Mouse (Mus musculus) mouse embryonic stem cell (cell line): Measurements from ENCODE around the gene Nckap5.
"Not testable (repeated sequence)": the region's sequence is repeated elsewhere in the genome, so short reads cannot be mapped to it uniquely, and the experiment has no call there.

Experiments used
- in situ Hi-C, 2 experiments: fragments of 300-500 bp; cut with MboI; formaldehyde crosslinking; loops; 1 replicate in 1 of 2; 3 replicates in 1 of 2; pipeline ENCODE4 v1.14.3; 2019 to 2020; ENCODE audit warnings: low sequenced_read_pairs in 2 of 2, low pct_unique_long_range_greater_than_20kb in 1 of 2, mixed read lengths in 1 of 2; ENCODE audit not compliant: unreplicated experiment in 1 of 2

Gene Nckap5

GRCm38 (mm10) chr1:126190353-126190752 lies 640.2 kb downstream of the Nckap5 start:
- in situ Hi-C loops, result no loop called here

- in situ Hi-C loops, result no loop called here
Observed at GRCm38 (mm10) chr1:126183751-126184150, 646.8 kb downstream of the Nckap5 start.

- in situ Hi-C loops, result no loop called here
Observed at GRCm38 (mm10) chr1:126168579-126168978, 662.0 kb downstream of the Nckap5 start.

GRCm38 (mm10) chr1:126168131-126168530 lies 662.5 kb downstream of the Nckap5 start:
- in situ Hi-C loops, result no loop called here

- in situ Hi-C loops, result no loop called here
Observed at GRCm38 (mm10) chr1:126167546-126167945, 663.1 kb downstream of the Nckap5 start.

- in situ Hi-C loops, result no loop called here
Observed at GRCm38 (mm10) chr1:126159287-126159686, 671.3 kb downstream of the Nckap5 start.

GRCm38 (mm10) chr1:126155816-126156215 lies 674.8 kb downstream of the Nckap5 start:
- in situ Hi-C loops, result no loop called here

- in situ Hi-C loops, result no loop called here
Observed at GRCm38 (mm10) chr1:126153516-126154234, 676.9 kb downstream of the Nckap5 start.

GRCm38 (mm10) chr1:126152217-126152616 lies 678.4 kb downstream of the Nckap5 start:
- in situ Hi-C loops, result no loop called here

GRCm38 (mm10) chr1:126149966-126150365 lies 680.6 kb downstream of the Nckap5 start:
- in situ Hi-C loops, result no loop called here

GRCm38 (mm10) chr1:126135717-126136116 lies 694.9 kb downstream of the Nckap5 start:
- in situ Hi-C loops, result no loop called here

- in situ Hi-C loops, result no loop called here
Observed at GRCm38 (mm10) chr1:126132316-126132715, 698.3 kb downstream of the Nckap5 start.

GRCm38 (mm10) chr1:126129129-126129528 lies 701.5 kb downstream of the Nckap5 start:
- in situ Hi-C loops, result no loop called here

GRCm38 (mm10) chr1:126123111-126123510 lies 707.5 kb downstream of the Nckap5 start:
- in situ Hi-C loops, result no loop called here

GRCm38 (mm10) chr1:126120506-126120905 lies 710.1 kb downstream of the Nckap5 start:
- in situ Hi-C loops, result no loop called here

GRCm38 (mm10) chr1:126116034-126116433 lies 714.6 kb downstream of the Nckap5 start:
- in situ Hi-C loops, result no loop called here

- in situ Hi-C loops, result no loop called here
Observed at GRCm38 (mm10) chr1:126105673-126106256, 724.8 kb downstream of the Nckap5 start.

GRCm38 (mm10) chr1:126094346-126094745 lies 736.3 kb downstream of the Nckap5 start:
- in situ Hi-C loops, result no loop called here

GRCm38 (mm10) chr1:126091979-126092378 lies 738.6 kb downstream of the Nckap5 start:
- in situ Hi-C loops, result not testable (repeated sequence)

GRCm38 (mm10) chr1:126087181-126087580 lies 743.4 kb downstream of the Nckap5 start:
- in situ Hi-C loops, result no loop called here
